Mouse (Mus musculus) embryonic fibroblast, embryonic 13.5 days (primary cell): ENCODE results near the gene Prr36.

Experiments used
- CTCF ChIP-seq: IDR thresholded peaks from 2 replicates; pipeline ENCODE4 v1.5.1; 2011; ENCODE audit warnings: mild to moderate bottlenecking, control low read depth, low read length, moderate library complexity, borderline replicate concordance; ENCODE audit not compliant: insufficient read depth
- POLR2A ChIP-seq: IDR thresholded peaks from 2 replicates; pipeline ENCODE4 v1.6.1; 2011; ENCODE audit warnings: low read depth, mild to moderate bottlenecking, control low read depth, low read length, moderate library complexity

DNA sequence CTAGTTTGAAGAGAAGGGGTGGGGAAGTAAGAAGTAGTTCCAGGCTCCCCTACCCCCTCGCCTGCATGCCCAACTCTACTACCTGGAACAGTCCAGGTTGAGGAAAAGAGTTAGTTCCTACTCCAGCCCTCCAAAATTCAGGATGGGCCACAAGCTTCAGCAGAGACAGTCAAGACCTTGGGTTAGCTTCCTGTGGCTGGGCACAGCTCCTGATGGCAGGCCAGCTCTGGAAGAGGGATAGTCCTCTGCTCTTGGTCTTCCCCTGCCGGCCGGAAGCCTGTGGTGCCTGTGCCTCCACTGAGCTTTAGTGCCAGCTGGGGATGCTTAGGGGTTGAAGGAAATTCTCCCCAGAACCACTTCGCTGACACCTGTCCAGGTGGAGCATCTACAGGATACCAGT is 9.1 kb upstream of the Prr36 start:
- TF ChIP-seq CTCF, result no peak
- no peak for TF ChIP-seq POLR2A
